Mouse (Mus musculus) right cerebral cortex, postnatal 25 days (tissue): ENCODE measurements around the gene E2f8.

Source experiments
- DNase-seq: peaks from one replicate; pipeline ENCODE4 v3.0.0; 2022

The E2f8 gene

DNA sequence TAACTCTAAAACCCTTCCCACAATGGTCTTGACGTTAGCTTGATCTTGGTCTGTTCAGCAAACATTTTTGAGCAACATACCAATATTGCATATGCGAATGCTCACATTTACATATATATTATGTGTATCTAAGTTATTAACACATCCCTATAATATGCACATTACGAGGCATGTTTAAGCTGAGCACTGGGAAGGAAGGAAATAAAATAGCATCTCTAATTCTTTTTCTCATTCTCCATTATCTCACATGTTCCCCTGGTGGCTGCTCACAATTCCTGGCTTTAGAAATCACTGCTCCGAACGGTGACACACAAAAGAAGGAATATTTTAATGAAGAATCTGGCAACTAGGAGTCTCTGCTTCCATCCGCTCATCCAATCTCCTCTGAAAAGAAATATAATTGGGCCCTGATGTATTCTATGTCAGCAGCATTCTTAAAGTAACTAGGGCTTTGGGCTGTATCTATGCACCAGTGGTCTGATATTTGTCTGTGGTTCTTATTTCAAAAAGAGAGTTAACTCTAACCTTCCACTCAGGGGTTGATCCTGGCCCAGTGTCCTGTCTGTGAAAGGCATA lies 29.8 kb downstream of the E2f8 start:
- no peak for DNase-seq

DNA sequence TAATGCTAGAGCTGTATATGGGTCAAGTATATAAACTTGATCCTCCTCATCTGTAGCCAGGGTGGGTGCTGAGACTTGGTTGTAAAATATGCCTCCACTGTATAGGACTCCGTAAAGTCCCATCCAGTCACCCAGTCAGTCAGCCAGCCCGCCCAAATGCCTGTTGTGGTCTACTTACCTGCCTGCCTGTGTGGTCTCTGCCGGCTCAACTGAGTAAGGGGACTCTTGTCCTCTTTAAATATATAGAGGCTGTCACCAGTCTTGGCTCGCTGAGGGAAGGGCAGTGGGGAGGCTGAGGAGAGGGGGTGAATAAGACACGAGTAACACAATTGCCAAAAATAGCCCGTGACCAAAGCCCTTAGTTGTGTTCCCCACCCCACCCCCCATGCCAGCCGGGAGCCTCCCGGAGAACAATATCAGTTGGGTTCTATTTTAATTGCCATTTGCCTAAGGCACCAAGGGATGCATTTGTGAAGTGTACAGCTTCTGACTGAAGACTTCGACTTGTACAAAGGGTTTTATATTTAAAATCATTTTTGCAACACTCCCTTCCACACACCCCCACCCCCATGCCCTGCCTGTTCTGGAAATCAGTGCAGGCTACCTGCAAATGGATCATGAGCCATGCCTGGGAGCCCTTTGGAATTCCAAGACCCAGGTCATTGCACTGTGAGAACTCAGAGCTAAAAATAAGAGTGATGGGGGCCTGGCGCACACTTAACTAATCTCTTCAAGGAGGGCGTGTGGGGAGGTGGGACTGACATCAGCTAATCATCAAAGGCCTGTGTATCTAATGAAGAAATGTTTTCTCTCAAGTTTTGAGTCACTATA lies 33.4 kb downstream of the E2f8 start, which contains the start of gene Csrp3:
Gene Csrp3, minus strand, starts transcription at position 214 of the 831 bp plus-strand sequence.
- no peak for DNase-seq

DNA sequence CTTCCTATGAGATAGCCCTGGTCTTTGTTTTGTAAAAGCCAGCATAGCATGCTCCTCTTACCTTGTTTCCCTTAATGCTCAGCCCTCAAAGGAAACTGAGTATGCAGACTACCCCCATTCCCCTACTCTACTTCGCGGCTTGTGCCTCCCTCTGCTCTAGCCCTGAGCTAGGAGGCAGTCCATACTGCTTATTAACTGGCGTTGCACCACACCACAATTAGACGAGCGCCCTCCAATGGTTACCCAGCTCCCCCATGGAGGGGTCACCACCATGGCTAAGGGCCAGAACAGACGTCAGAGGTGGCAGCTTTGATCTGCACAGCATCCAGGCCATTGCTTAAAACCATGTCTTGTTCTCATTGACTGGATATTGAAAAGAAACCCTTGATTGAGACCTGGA lies 34.6 kb downstream of the E2f8 start:
- no peak for DNase-seq

DNA sequence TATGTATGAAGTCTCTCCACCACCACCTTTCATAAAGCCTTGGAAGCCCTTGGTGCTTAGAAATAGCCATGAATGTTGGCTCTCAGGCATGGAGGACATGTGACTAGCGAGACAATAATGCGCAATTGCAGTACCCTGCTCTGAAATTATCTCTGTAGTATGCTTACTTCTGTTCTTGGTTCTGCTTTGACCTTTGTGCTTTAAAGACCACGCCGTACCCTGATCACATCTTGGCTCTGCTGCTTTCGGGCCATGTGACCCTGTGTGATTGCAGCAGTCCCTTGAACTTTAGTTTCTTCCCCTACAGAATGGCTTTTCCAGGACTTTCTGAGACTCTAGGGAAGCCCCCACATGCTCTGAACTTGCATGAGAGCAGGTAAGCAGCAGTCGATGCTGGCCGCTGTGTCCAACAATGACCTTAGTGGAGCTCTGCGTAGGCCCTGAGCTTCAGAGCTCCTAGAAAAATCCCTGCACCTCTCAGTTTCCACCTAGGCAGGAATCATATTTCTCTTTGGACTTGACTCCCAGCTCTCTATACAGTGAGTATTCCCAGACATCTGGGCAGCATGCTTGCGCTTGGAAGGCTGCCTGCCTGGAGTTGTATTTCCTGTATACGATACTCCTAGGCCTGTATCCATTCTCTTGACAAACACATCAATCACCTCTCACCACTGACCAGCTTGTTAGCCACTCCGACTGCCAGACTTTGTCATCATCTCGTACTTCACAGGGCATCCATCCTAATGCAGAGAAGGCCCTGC lies 36.0 kb downstream of the E2f8 start:
- DNase-seq = no peak

DNA sequence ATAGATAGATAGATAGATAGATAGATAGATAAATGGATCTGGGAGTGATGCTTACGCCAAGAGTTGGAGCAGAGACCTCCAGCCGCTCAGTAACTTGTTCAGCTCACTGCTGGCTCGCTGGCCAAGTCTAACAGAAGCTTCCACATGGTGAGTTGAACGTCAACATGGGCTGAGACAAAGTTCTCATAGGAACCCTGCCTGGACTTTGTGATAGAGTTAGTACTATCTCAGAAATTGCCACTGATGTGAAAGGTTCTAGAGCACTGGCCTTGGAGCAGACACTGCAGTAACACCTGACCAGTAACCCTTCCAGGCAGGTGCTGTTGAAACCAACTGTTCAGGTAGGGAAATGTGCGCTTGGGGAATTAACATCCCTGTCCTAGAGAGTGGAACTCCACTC lies 37.9 kb downstream of the E2f8 start:
- DNase-seq = no peak

DNA sequence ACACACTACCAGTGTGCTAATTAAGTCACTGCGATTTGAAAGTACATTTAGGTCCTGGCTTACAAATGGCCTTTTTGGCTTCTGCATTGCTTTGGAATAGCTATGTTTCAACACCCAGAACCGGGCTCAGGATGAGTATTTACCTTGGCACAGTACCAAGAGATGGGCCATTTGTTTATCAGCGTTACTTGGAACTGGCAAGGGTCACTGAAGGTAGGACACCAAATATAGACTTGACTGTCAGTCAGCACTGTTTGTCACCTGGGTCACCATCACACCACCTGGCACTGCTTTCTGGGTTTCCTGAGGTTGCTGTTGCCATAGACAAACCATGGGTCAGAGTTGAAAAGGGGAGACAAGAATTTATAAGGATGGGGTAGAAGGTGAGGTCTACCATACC lies 39.0 kb downstream of the E2f8 start:
- DNase-seq = no peak

DNA sequence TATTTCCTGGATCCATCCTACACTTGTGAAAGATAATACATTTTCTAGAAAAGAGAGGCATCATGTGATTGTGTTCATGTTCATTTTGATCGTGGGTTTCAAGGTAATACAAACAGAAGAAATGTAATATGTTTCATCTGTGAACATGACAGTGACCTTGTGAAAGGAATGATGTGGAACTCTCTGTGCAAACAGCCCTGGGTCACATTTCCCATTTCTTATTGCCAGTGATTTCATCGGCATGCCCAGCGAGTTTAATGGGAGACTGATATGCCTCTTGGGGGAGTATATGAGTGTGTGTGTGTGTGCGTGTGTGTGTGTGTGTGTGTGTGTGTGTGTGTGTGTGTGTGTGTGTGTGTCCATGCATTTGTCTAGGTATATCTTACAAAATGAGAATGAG lies 39.9 kb downstream of the E2f8 start:
- DNase-seq = no peak

DNA sequence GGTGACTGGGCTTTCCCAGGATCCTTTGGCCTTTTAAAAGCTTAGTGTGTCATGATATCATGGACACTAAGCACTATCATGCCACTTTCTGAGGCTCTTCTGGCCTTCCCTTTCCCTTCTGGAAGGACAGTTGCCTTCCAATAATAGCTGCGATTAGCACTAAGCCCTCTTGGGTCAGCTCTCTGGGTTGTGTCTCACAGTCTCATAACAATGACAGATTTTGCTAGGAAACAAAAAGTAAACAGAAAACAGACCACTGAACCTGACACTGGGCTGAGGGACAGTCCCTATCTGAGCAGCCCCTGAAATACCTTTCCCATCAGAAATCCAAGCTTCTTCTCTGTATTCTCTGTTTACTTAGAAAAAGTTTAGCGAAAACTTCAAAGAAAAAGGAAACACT lies 40.9 kb downstream of the E2f8 start:
- DNase-seq = no peak

DNA sequence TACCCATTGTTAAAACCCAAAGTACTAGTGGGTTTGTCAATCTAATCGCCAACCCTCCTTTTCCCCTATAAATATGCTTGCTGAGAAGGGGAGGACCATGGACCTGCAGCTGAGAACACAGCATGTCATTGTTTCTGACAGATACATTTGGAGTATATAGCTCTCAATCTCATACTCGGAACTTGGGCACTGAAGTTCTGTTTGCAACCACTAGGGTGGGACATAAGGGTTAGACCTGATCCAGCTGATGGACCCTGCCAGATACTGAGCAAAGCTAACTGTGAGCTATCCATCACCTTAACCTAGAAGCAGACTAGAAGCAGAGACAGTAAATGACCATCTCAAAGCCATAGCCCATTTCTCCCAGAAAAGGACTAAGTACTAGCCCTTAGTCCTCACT lies 43.0 kb downstream of the E2f8 start:
- DNase-seq = no peak

DNA sequence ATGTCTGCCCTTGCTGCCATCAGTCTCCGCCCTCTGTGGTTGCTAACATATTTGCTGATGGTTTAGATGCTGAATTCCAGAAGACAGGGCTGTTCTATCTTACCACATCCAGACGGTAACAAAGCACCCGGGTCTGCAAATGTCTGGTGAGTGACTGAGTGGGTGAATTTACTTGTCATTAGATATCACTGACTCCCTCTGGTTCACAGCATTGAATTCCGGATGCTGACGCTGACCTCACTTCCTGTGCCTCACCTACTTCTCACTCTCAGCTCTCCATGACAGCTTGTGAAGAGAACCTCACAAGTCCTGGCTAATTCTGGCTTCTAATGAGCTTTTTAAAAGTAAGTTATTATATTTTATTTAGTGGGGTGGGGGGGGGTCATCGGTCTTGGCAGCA lies 44.4 kb downstream of the E2f8 start:
- DNase-seq = no peak

DNA sequence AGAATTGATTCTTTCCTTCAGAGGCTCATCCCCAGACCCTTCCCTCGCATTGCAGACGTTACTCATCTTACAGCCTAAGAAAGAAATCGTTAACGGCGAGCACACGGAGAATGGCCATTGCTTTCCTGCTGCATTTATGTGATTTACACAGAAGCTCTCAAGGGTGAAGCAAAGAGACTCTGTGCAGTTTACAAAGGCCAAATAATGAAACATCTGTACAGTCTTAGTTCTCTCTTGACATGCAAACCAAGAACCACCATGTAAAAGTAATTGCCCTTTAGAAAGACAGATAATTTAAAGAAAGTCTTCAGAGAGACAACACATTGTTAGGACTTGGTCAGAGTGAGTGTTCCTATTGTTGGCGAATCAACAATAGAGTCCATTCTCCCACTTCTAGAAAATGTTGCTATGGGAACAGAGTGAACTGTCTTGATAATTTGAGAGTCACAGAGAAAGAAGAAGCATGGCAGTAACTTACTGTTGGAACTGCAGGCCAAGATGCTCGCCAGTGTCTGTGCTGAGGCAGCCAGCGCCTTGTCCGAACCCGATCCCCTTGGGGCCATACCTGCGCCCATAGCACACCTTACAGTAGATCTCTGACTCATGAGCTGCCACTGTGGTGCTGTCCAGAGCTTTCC lies 46.3 kb downstream of the E2f8 start:
- no peak for DNase-seq

DNA sequence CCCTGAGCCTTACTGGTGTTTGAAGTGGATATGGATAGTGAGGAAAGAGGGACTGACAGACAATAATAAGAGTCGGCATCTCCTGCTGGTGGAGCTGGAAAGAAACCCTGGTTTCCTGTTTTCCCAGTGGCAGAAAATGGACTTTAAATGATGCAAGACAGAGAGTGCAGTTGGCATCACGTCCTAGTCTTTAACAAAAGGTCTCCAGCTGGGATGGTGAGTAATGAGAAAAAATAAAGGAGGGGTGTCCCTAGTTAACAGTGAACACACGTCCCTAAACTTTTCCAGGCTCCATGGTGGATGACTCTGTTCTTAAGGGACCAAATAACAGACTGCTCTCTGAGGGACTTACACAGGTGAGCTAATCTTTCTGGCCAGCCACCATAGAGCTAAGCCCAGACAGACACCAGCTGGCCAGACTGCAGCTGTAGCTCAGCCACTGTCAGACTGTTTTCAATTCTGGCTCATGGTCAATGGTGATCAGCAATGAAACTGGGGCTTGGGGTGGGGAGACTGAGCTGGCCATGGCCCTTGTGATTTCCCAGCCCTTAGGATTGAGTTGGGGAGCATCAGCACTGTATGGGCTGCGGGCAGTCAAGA lies 46.9 kb downstream of the E2f8 start:
- no peak for DNase-seq

DNA sequence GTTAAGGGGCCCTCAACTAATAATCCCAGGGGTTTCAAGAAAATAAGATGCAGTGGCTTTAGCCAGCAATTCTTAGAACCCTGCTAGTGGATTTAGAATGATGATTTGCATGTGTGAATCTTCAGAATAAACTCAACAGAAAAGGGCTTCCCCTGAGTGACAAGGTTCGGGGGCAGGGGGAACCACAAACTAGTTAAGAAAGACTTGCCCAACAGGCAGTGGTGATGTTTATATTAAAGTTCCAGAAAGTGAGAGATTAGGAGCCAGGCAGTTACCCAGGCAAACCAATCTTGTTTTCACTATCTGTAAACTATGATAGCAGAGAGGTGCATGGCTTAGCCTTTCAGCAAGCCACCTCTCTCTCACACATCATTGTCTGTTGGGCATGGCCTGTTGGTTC lies 48.7 kb downstream of the E2f8 start:
- no peak for DNase-seq

DNA sequence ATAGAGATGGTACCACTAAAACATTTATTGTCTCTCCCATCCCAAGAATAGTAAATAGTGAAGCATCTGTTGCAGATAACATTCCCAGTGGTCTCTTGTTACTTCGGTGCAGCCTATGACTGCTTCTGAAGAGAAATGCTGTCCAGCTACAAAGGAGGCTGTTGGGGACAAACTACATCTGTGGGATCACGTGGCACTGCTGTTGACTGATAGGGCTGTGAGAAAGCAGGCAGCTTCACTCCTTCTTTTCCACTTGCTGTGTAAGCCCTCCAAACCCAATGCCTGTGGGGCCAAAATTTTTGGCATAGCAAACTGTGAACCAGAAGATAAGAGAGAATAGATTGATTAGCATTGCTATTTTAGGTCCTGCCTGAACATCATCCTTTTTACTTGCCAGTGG lies 51.0 kb downstream of the E2f8 start:
- no peak for DNase-seq

DNA sequence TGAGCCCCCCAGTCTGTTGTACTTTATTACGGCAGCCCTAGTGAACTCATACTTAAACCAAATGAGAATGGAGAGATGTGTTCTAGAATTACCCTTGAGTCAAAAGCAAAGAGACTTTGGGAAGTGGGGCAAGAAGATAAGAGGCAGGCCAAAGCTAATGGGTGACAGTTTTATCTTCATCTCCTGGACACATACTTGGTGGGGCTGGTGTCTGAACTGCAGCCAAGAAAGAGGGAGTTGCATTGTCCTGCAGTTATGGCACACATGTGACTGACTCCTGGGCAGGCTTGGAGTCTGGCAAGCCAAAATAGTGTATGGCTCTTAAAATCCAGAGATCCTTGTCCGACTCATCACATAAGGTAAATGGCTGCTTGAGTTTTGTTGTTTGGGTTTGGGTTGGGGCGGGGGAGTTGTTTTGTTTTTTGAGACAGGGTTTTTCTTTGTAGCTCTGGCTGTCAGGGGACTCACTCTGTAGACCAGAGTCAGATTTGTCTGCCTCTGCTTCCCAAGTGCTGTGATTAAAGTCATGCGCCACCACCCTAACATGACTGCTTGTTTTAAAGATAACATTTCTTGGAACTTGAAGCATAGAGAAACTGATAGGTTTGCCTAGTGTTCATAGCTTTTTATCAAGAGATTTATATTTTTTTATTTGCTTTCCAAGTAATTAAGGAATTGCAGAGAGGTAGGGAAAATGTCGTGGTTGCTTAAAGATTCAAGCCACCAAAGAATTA lies 52.1 kb downstream of the E2f8 start:
- DNase-seq = no peak

DNA sequence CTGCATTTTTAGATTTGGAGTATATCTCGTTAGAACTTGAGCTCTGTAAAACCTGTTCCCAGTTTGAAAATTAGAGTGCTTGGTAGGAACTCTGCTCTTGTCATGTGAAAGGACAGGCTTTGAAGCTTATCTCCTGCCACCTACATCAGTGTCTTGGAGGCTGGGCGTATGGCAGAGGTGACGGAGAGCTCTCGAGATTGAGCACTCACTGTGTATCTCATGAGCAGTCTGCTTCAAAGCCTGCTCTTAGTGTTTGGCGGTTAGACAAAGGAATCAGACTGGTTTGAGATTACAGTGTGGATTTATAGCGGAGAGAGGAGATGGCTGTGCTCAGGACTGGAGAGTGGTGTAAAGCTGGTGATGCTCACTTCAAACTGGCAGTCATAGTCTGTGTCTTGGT lies 56.2 kb downstream of the E2f8 start:
- no peak for DNase-seq

DNA sequence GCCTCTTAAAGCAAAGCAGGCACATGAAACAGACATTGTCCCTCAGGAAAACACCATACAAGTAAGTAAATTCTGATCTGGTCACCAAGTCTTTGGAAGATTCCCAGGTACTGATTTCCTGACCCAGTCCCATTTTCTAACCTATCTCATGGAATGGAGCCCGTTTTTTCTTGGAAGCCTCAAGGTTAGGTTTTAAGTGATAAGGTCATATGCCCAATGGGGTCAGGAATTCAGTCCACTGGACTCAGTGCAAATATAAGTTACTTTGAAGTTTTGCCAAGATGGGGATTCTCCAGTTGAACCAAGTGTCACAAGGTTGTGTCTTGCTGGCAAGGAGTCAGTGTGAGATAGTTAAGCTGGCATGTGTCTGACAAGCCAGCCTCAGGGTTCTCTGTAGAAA lies 56.7 kb downstream of the E2f8 start:
- DNase-seq = no peak

DNA sequence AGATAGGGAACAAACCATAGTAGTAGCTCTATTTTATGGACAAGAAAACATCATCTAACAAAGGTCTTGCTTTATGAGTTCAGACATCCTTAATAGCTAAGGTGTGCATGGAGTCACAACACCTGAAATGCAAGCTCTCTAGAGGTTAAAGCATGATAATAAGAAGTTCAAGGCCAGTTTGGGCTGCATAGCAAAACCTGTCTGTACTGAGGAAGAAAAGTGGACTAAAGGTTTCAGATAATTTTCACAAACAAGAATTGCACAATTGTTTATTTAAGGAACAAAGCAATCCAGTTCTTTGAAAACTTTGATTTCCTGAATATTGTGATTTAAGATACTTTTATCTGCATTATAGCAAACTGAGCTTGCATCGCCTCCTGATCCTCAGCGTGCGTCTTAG lies 57.8 kb downstream of the E2f8 start:
- DNase-seq = no peak

DNA sequence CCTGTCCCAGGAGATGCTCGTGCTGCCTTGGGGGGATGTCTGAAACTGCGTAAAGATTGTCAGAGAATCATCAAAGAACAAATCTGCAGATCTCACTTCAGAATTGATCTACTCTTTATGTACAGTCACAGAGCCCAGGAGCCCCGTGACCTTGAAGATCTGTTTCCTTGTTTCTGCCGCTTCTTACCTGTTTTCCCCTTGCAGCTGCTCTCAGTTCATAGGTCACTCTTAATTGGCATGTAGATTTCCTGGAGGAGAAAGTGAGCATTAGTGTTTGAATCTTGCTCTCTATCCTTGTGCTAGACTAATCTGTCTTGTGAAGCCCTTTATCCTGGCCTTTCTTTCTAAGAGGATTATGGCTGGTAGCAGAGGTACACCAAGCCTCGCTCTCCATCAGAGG lies 59.7 kb downstream of the E2f8 start:
- no peak for DNase-seq
